Mouse (Mus musculus) spleen, postnatal 14 days (tissue): ENCODE results near the gene Astl.

ENCODE experiments used
- DNase-seq, 2 experiments: peaks; one replicate each; pipeline ENCODE4 v3.0.0; 2021 to 2022; ENCODE audit warnings: low spot score in 2 of 2

Astl gene

DNA sequence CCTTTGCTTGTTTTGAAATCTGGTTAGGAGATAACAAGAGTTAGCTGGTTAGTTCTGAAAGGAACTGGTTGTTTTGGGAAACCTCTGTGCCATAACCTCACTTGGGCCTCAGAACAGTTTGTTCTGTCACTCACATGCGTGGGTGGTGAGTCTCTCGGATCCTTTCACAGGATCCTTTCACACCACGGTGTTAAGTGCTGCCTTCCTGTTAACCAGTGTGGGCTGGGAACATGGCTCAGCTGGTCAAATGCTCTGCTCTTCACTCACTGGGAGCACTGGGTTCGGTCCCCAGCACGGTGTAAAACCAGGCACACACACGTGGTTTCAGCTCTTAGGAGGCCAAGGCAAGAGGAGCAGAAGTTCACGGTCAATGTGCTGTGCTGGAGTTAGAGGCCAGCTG lies 14.0 kb upstream of the Astl start:
- no peak for DNase-seq

DNA sequence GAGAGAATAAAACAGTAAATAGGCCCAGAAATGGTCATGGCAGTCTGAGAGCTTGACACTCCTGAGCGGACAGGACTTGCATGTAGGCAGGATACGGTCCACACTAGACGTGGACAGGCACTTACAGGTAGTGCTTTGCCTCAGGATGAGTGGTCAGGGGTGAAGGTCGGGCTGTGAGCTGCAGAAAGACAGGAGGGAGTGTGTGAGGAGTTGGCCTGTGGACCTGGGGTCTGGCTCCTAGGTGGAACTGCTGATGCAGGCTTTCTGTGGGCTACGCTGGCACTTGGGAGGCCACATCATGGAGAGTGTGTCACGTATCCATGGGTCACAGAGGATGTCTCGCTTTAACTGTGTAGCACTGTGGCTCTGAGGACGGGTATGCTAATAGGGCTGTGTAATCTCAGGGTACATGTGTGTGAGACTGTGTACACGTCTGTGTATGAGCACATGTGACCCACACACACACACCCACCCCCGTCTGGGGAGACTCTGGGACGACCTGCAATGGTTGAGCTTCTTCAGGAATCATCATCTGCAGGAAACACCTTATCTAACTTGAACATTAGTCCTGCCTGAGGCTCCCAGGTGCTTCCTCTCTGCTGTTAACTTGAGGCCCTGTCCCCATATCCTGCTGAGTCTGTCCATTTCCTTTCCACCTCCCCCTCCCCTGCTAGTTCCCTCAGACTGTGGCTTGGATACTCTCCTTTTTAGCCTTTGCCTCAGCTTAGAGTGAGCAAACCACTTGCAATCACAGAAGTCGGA lies 10.2 kb upstream of the Astl start:
- no peak for DNase-seq

DNA sequence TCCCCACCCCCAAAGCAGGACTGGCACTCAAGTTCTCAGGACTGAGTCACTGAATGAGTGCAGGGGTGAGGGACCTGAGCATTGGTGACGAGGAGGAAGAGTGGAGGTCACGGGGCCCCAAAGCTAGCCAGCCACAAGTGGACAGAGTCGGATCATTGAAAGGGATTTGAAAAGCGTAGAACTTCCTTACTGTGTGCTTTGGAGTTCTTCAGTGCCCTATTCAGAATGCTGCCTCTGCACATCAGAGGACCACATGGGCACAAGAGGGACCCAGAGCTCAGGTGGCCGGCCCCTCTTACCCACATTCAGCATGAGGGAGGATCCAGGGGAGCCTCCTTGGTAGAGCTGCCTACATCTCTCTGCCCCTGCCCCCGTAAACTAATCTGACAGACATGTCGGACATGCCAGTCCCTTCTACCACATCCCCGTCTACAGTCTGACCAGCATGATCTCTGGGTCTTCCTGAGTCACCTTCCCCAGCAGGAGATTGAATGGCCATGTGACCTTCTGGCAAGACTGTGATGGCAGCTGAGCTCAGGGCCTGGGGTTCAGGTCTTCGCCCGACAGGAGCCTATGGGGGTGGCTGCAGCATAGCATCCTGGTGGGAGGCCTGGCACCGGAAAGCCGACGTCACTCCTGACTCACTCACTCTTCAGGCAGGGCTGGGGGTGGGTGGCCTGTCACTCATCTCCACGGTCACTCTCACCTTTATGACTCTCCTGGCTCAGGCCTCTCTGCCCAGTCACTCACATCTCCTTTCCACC lies 5.5 kb upstream of the Astl start:
- DNase-seq = no peak

DNA sequence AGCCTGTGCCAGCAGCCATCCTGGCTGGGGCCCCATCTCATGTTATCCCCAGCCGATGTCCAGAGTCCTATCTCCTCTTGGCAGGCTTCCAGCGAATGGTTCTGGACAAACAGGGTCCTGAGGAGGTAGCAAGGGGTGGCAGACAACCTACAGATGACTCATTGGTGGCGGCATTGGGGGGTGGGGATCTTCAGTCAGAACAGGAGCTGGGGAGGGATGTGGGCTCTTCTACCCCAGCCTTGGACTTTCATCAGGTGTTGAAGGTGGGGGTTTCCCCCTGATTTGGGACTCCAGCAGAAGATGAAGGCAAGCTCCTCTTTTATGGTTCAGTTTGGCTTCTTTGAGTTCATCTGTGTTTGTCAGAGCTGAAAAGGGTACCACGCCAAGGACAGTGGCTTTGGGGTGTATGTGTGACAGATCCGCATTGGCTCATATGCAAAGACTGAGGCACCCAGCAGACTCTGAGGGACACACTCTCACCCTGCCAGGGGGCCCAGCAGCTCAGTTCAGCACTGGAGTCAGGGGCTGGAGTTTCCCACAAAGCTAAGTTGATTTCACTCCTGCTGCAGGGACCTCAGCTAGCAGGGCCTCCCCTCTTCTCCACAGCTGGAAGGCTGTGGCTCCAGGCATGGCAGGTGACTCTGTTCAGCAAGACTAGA lies 4.4 kb upstream of the Astl start:
- peak in 1 of 2 experiments; percentile 25 for DNase-seq

DNA sequence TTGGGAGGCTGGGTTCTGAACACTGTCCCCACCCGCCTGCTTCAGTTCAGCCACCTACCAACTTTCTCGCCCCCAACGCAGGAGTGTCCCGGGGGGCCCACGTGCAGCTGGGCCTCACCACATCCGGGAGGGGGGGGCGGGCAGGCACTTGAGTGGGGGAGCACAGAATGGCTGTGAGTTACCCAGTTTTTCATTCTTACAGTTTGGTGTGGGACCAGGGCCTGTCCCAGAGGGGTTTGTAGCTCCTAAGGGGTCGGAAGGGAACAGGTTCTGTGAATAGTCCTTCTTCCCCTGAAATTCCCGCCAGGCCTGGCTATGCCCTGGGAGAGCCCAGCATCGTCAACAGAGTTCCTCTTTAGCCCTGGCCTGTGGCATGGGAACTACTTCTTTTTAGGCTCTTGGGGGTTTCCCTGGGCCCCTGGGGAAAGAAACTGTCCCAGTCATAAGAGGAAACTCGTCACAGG lies 3.3 kb upstream of the Astl start:
- peak; percentile 57 to 70 for DNase-seq

DNA sequence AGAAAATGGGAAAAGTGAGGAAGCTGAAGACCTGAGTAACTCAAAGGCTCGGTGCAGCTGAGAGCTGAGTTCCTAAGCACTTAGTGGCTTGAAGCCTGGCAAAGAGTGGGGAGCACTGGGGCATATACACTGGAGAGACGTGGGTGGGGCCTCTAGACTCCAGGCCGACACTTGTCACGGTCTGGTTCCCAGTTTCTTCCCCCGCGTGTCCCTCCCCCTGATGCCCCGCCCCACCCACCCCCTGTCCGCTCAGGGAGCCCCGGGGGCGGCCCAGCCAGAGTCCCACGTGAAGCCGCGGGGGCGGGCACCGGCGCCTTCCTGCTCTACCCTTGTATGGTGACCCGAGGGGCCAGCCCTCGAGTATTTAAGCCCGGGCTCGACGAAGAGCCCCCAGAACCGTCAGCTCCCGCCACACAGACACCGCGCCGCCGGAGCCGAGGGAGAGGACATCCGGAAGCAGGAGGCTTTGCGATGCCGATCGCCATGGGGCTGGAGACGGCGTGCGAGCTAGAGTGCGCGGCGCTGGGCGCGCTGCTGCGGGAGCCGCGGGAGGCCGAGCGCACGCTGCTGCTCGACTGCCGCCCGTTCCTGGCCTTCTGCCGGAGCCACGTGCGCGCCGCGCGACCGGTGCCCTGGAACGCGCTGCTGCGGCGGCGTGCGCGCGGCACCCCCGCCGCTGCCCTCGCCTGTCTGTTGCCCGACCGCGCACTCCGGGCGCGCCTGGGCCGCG lies 2.5 kb upstream of the Astl start, which contains the start of gene Dusp2:
Dusp2 (plus strand) TSS at position 393 of the 730 bp plus-strand sequence.
- peak; percentile 88 to 94 for DNase-seq

DNA sequence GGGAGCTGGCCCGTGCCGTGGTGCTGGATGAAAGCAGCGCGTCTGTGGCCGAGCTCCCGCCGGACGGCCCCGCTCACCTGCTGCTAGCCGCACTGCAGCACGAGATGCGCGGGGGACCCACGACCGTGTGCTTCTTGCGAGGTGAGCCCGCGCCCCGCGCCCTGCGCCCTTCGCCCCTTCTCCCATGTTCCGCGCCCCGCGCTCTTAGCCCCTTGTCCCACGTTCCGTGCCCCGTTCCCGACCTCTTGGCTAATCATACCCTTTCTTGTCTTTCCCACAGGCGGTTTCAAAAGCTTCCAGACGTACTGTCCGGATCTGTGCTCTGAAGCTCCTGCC lies 2.0 kb upstream of the Astl start:
- DNase-seq = no peak

DNA sequence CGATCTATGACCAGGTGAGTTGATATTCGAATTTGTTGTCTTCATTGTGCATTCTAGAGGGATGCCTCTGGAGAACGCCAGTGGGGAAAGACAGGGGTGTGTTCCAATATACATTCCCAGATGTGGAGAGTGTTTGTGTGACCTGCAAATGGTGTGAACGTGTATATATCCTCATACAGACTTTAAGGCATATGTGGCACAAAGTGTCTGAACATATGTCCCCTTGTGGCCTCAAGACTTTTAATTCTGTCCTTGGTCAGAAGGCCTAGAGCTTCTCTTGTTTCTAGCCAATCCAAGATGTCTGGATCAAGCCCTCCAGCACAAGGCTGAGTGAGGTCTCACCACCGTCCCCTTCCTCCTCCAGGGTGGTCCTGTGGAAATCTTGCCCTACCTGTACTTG lies 1.6 kb upstream of the Astl start:
- DNase-seq = no peak

DNA sequence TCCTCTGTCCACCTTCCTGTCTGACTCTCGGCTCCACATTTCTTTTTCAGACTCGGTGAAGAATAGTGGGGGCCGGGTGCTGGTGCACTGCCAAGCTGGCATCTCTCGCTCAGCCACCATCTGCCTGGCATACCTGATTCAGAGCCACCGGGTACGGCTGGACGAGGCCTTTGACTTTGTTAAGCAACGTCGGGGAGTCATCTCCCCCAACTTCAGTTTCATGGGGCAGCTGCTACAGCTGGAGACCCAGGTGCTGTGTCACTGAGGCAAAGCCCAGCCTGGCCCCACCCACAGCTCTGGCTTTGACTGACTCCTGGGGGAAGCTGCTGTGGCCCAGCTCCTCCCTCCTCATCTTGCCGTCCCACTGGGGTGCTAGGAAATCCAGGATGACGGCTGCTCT lies 908 bp upstream of the Astl start:
- peak in 1 of 2 experiments; percentile 42 for DNase-seq

DNA sequence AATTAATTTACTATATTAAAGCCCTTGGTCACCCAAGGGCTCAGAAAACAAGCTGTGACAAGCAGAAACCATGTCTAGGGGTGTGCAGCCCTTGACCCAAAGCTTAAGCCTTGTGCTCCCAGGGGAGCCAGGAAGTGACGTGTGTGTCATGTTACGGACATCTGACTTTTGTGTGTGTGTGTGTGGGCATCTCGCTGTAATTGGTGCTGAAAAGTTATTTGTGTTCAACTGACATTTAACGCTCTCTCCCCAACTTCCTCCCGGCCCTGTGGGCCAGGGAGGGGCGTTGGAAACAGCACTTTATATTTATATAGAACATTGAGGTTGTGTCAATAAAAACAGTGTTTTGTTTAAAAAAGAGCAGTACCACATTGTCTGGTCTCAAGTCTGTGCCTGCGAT lies 427 bp upstream of the Astl start:
- DNase-seq = peak in 1 of 2 experiments; percentile 46

DNA sequence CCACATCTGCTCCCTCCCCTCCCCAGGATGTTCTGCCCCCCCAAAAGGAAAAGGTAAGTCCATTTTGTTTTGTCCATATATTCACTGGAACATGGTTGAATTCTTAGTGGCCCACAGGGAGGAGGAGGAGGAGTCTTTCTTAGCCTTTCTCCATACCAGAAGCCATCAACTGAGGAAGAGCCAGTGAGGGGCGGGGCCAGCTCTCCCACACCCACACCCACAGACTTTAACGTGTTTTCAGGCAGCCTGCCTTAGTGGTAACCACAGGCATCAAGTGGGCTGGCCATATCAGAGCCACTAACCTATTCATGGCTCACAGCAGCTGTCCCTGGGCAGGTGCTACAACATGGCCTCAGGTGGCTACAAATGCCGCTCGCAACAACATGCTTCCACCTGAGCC lies 394 bp downstream of the Astl start:
- no peak for DNase-seq

DNA sequence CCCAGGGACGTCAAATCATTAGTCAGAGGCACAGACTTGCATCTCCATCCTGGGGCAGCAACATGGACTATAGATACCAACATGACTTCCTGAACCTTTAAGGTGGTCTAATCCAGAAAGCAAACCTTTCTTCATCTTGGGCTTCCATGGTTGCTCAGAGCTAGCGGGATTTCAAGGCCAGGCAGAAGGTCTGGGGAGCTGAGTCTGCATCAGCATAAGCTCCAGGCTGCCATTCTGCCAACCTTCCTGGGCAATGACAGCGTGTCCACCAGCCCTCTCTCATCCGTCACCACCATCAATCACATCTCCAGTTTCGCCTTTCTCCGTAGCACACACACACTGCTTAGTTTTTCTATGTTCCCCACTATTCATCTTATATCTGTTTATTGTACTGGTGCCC lies 823 bp downstream of the Astl start:
- no peak for DNase-seq

DNA sequence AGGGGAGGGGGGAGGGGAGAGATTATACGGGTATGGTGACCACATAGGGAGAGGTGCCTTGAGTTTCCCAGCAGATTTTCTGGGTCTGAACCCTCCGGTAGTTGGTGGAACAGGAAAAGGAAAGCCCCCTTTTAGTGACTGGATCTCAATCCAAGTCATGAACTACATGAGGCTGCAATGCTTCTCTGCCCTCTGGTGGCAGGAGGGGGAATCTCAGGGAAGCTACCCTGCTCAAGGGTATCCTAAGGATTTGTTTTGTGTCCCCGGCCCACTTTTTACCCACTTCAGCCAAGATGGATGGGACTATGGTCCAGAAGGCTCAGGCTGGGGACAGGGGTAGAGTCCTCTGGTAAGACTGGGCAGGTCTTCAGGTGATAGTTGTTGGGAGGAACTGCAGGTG lies 2.7 kb downstream of the Astl start:
- DNase-seq = peak; percentile 42 to 68

DNA sequence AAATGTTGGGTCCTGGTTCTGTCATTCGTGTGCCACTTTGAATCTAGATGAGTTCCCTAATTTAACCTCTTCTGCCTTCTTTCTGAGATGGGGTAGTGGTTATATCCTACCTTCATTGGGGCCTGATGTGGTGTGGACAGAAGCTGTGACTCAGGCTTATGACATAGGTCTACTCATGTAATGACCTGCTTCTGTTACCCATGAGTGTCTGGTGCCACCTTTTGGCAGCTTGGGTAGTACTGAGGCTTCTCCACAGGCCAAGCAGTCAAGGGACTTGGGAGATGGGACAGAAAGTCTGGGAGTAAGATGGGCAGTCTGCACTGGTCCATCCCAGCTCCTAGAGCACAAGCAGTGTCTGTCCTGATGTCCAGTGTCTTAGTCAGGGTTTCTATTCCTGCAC lies 7.9 kb downstream of the Astl start:
- no peak for DNase-seq

DNA sequence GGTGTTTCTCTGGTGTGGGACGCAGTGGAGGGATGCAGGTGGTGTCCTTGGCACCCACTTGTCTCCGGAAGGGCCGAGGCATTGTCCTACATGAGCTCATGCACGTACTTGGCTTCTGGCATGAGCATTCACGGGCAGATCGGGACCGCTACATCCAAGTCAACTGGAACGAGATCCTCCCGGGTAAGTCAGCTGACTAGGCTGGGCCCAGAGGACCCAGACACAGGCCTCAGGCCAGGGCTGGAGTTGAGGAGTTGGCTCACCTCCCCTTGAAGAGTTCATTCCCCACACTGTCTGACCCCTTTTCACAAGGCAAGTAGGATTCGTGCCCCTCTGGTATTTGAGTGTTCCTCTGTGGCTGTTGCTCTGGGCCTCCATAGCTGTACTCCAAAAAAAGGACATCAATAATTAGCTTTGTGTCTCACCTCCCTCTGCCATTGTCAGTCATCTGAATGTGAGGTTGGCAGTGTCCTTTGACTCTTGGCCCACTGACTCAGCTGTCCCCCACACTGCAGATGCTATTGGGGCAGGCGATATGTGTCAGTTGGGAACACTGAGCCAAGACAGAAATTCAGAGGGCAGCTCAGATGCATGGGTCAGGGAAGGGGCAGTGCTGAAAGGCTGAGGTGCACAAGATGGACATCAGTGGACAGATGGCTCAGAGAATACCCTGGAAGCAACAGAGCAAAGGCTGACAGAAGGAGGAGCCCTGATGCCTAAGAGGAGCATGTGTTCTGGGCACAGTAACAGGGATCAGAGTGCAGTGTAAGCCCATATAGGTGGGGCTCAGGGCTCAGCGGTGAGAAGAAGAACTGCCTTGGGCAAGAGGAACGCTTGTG lies 8.9 kb downstream of the Astl start:
- no peak for DNase-seq

DNA sequence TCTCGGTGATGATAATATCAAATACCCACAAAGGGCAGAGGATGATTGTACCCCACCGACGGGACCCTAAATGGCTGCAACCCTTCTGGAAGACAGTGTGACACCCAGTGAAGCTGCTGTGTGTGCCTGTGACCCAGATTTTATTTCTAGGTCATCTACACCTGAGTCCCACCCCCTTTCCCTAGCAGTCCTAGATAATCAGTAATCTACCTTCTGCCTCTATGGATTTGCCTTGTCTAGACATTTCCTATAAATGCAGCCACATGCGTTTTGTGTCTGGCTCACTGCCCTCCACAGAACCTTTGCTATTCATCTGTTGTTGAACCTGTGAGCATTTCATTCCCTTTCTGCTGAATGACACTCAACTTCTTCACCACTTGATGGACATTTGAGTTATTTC lies 15.4 kb downstream of the Astl start:
- DNase-seq = no peak

DNA sequence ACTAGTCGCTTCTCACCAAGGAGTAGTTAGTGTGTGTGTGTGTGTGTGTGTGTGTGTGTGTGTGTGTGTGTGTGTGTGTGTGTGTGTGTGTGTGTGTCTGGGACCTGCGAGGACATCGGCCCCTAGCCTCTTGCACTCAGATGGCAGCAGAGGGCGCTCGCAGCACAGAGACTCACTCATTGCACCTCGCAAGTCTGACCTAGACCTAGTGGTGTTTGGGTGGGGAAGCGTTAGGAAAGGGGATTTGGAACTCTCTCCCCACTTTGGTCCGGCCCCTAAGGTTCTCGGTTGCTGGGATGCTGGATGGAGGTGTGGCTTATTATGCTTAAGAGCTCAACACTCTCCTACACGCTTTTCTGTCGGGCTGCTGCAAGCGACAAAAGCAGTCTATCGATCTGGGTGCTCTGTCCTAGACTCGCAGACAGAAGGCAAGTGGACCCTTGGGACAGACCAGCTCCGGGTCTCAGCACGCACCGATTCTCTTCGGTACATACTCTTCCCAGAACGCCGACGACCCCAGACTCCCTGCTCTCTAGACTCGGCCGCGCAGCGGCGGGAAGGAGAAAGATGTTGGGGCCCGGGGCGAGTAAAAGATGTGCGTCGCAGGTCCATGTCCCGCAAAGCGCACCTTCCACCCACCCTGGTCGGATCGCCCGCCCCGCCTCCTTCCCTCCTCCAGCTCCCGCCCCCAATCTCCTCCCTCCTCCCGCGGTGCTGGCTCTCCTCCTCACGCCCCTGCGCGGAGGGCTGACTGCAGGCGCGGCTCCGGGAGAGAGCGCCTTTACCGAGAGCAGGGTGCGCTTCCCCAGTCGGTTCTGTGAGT lies 24.2 kb downstream of the Astl start, which contains the start of gene Adra2b:
Adra2b (plus strand) TSS at position 750 of the 823 bp plus-strand sequence.
- peak; percentile 56 to 67 for DNase-seq

DNA sequence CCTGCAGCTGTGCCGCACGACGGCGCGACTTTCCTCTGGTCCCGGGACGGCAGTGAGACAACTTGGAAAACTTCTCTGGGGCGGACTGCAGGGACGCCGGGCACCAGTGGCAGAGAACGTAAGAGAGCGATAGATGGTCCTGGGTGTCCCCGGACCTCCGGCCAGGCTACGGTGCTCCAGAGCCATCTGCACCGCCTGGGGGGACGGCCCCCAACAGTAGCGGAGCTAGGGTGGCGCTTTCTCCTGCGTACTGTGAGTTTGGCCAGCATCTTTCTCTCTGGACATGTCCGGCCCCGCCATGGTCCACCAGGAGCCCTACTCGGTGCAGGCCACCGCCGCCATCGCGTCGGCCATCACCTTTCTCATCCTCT lies 24.8 kb downstream of the Astl start:
- no peak for DNase-seq

DNA sequence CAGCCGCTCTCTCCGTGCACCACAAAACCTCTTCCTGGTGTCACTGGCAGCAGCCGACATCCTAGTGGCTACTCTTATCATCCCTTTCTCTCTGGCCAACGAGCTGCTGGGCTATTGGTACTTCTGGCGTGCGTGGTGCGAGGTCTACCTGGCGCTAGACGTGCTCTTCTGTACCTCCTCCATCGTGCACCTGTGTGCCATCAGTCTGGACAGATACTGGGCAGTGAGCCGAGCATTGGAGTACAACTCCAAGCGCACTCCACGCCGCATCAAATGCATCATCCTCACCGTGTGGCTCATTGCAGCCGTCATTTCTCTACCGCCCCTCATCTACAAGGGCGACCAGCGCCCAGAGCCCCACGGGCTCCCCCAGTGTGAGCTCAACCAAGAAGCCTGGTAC lies 25.3 kb downstream of the Astl start:
- no peak for DNase-seq

DNA sequence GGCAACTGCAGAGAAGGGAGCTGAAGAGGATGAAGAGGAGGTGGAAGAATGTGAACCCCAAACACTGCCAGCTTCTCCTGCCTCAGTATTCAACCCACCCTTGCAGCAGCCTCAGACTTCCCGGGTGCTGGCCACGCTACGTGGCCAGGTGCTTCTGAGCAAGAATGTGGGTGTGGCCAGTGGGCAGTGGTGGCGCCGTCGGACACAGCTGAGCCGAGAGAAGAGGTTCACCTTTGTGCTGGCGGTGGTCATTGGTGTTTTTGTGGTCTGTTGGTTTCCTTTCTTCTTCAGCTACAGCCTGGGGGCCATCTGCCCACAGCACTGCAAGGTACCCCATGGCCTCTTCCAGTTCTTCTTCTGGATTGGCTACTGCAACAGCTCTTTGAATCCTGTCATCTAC lies 26.0 kb downstream of the Astl start:
- no peak for DNase-seq
